Mouse (Mus musculus): Measurements from ENCODE around the gene Dock1. TPM values are rescaled to one million over a fixed set of nuclear protein-coding genes. Genes with fewer than 3 reads are reported as not detected.

Gene Dock1
- polyA plus RNA-seq, 1 experiment from 2014 or later, result 40.3 TPM

- H3K27me3 ChIP-seq (replicated peaks; ENCODE audit: low read depth, poor library complexity, severe bottlenecking), result no peaks in the 10 kb centered on the region
- no peak for DNase-seq (ENCODE audit: low spot score)
- no peaks in the 10 kb centered on the region for H3K9me3 ChIP-seq
- H3K36me3 ChIP-seq (replicated peaks), result peaks cover 6% of the 10 kb centered on the region; the same call in 1 of the 2 replicates
- H3K4me1 ChIP-seq, result peaks cover under 1% of the 10 kb centered on the region; the same call in 1 of the 2 replicates
- no peak overlapping the region for H3K4me3 ChIP-seq
- H3K27ac ChIP-seq (replicated peaks), result no peak overlapping the region
- 92% methylated on average over 4 of the region's 4 CpGs for WGBS
These were observed 222.5 kb downstream of the Dock1 start for GRCm38 (mm10) chr7:134892972-134893371.

- WGBS, result 84% methylated on average over 2 of the region's 2 CpGs
- Histone ChIP-seq H3K4me1 (no peaks in the 10 kb centered on the region), H3K4me3 (no peak overlapping the region), H3K27ac (replicated peaks) (no peak overlapping the region), H3K36me3 (replicated peaks) (peaks cover 6% of the 10 kb centered on the region; the same call in 1 of the 2 replicates), H3K27me3 (replicated peaks; ENCODE audit: low read depth, poor library complexity, severe bottlenecking) (no peaks in the 10 kb centered on the region), H3K9me3 (no peaks in the 10 kb centered on the region)
- no peak for DNase-seq (ENCODE audit: low spot score)
These were observed 224.2 kb downstream of the Dock1 start for GRCm38 (mm10) chr7:134894604-134895003.

- no peaks in the 10 kb centered on the region for H3K9me3 ChIP-seq
- no peaks in the 10 kb centered on the region for H3K27me3 ChIP-seq (replicated peaks; ENCODE audit: low read depth, poor library complexity, severe bottlenecking)
- 0 out of 2 replicates have a peak, but pooled peaks cover 4% of the 10 kb centered on the region for H3K4me1 ChIP-seq
- no peak overlapping the region for H3K4me3 ChIP-seq
- no peak overlapping the region for H3K27ac ChIP-seq (replicated peaks)
- H3K36me3 ChIP-seq (replicated peaks), result peaks cover 6% of the 10 kb centered on the region; the same call in 1 of the 2 replicates
- DNase-seq (ENCODE audit: low spot score), result no peak
- WGBS, result 93% methylated on average over 2 of the region's 2 CpGs
These were observed 229.0 kb downstream of the Dock1 start for GRCm38 (mm10) chr7:134899462-134899861.

GRCm38 (mm10) chr7:134901992-134902391, 231.5 kb downstream of the Dock1 start:
- no peak overlapping the region for H3K4me3 ChIP-seq

GRCm38 (mm10) chr7:134931886-134932285, 261.4 kb downstream of the Dock1 start:
- H3K9me3 ChIP-seq, result no peaks in the 10 kb centered on the region
- H3K27ac ChIP-seq (replicated peaks), result no peak overlapping the region
- 79% methylated on average over 2 of the region's 2 CpGs for WGBS
- no peaks in the 10 kb centered on the region for H3K36me3 ChIP-seq (replicated peaks)
- H3K4me1 ChIP-seq, result peaks cover 5% of the 10 kb centered on the region
- DNase-seq (ENCODE audit: low spot score), result no peak
- H3K27me3 ChIP-seq (replicated peaks; ENCODE audit: low read depth, poor library complexity, severe bottlenecking), result peaks cover 20% of the 10 kb centered on the region
- H3K4me3 ChIP-seq, result no peak overlapping the region

More at GRCm38 (mm10) chr7:134901992-134902391, 231.5 kb downstream of the Dock1 start:
- Histone ChIP-seq H3K27ac (replicated peaks) (no peak overlapping the region), H3K36me3 (replicated peaks) (peaks cover 5% of the 10 kb centered on the region; the same call in 1 of the 2 replicates), H3K27me3 (replicated peaks; ENCODE audit: low read depth, poor library complexity, severe bottlenecking) (no peaks in the 10 kb centered on the region), H3K4me1 (0 out of 2 replicates have a peak, but pooled peaks cover 4% of the 10 kb centered on the region), H3K9me3 (no peaks in the 10 kb centered on the region)
- no peak for DNase-seq (ENCODE audit: low spot score)
- WGBS, result 71% methylated on average over 2 of the region's 2 CpGs

- peak; percentile 50 for DNase-seq (ENCODE audit: low spot score)
- H3K27ac ChIP-seq (replicated peaks), result peak overlapping the region; percentile 72; the same call in 1 of the 2 replicates
- H3K4me3 ChIP-seq, result peak overlapping the region; percentile 70
- H3K36me3 ChIP-seq (replicated peaks), result no peaks in the 10 kb centered on the region
- H3K4me1 ChIP-seq, result peaks cover 28% of the 10 kb centered on the region
- H3K9me3 ChIP-seq, result no peaks in the 10 kb centered on the region
- peaks cover 42% of the 10 kb centered on the region for H3K27me3 ChIP-seq (replicated peaks; ENCODE audit: low read depth, poor library complexity, severe bottlenecking)
- WGBS, result under 1% methylated on average over 37 of the region's 37 CpGs
These were observed 267.0 kb downstream of the Dock1 start for GRCm38 (mm10) chr7:134937471-134937926.

GRCm38 (mm10) chr7:134937927-134938609, 267.6 kb downstream of the Dock1 start, which contains the start of gene Fam196a:
Fam196a (minus strand) TSS chr7:134938430.
- under 1% methylated on average over 70 of the region's 71 CpGs for WGBS
- peak; percentile 83 for DNase-seq (ENCODE audit: low spot score)
- Histone ChIP-seq H3K36me3 (replicated peaks) (no peaks in the 10 kb centered on the region), H3K4me1 (peaks cover 28% of the 10 kb centered on the region), H3K4me3 (peak within 1 kb of the TSS; percentile 70), H3K27ac (replicated peaks) (peak within 1 kb of the TSS; percentile 72; the same call in 1 of the 2 replicates), H3K9me3 (no peaks in the 10 kb centered on the region), H3K27me3 (replicated peaks; ENCODE audit: low read depth, poor library complexity, severe bottlenecking) (peaks cover 42% of the 10 kb centered on the region)

- Histone ChIP-seq H3K27me3 (replicated peaks; ENCODE audit: low read depth, poor library complexity, severe bottlenecking) (peaks cover 21% of the 10 kb centered on the region), H3K4me1 (peaks cover 28% of the 10 kb centered on the region), H3K36me3 (replicated peaks) (no peaks in the 10 kb centered on the region), H3K9me3 (no peaks in the 10 kb centered on the region), H3K4me3 (no peak overlapping the region), H3K27ac (replicated peaks) (no peak overlapping the region)
- DNase-seq (ENCODE audit: low spot score), result no peak
- WGBS, result 93% methylated on average over 6 of the region's 6 CpGs
These were observed 271.4 kb downstream of the Dock1 start for GRCm38 (mm10) chr7:134941891-134942290.

GRCm38 (mm10) chr7:134943063-134943462, 272.6 kb downstream of the Dock1 start:
- Histone ChIP-seq H3K9me3 (no peaks in the 10 kb centered on the region), H3K4me3 (no peak overlapping the region), H3K36me3 (replicated peaks) (no peaks in the 10 kb centered on the region), H3K27me3 (replicated peaks; ENCODE audit: low read depth, poor library complexity, severe bottlenecking) (0 out of 2 replicates have a peak, but pooled peaks cover 11% of the 10 kb centered on the region), H3K27ac (replicated peaks) (no peak overlapping the region), H3K4me1 (peaks cover 17% of the 10 kb centered on the region)
- no peak for DNase-seq (ENCODE audit: low spot score)
- 84% methylated on average over 6 of the region's 6 CpGs for WGBS

- no peaks in the 10 kb centered on the region for H3K9me3 ChIP-seq
- 0 out of 2 replicates have a peak, but pooled peaks cover 10% of the 10 kb centered on the region for H3K27me3 ChIP-seq (replicated peaks; ENCODE audit: low read depth, poor library complexity, severe bottlenecking)
- DNase-seq (ENCODE audit: low spot score), result no peak
- no peaks in the 10 kb centered on the region for H3K36me3 ChIP-seq (replicated peaks)
- H3K27ac ChIP-seq (replicated peaks), result no peak overlapping the region
- 85% methylated on average over 7 of the region's 7 CpGs for WGBS
- peaks cover 11% of the 10 kb centered on the region for H3K4me1 ChIP-seq
- no peak overlapping the region for H3K4me3 ChIP-seq
These were observed 273.2 kb downstream of the Dock1 start for GRCm38 (mm10) chr7:134943701-134944100.

GRCm38 (mm10) chr7:134945925-134946716, 275.7 kb downstream of the Dock1 start:
- Histone ChIP-seq H3K4me3 (no peak overlapping the region), H3K4me1 (peaks cover 7% of the 10 kb centered on the region; the same call in 1 of the 2 replicates), H3K9me3 (no peaks in the 10 kb centered on the region), H3K27me3 (replicated peaks; ENCODE audit: low read depth, poor library complexity, severe bottlenecking) (no peaks in the 10 kb centered on the region), H3K36me3 (replicated peaks) (no peaks in the 10 kb centered on the region), H3K27ac (replicated peaks) (no peak overlapping the region)
- WGBS, result 81% methylated on average over 7 of the region's 7 CpGs
- no peak for DNase-seq (ENCODE audit: low spot score)

GRCm38 (mm10) chr7:134959086-134959485, 288.6 kb downstream of the Dock1 start:
- H3K4me3 ChIP-seq, result no peak overlapping the region
- WGBS, result 94% methylated on average over 6 of the region's 6 CpGs

More at GRCm38 (mm10) chr7:134959086-134959485, 288.6 kb downstream of the Dock1 start:
- Histone ChIP-seq H3K36me3 (replicated peaks) (no peaks in the 10 kb centered on the region), H3K4me1 (no peaks in the 10 kb centered on the region), H3K9me3 (no peaks in the 10 kb centered on the region), H3K27ac (replicated peaks) (no peak overlapping the region), H3K27me3 (replicated peaks; ENCODE audit: low read depth, poor library complexity, severe bottlenecking) (no peaks in the 10 kb centered on the region)
- no peak for DNase-seq (ENCODE audit: low spot score)

Data from embryonic facial prominence, embryonic 10.5 days (tissue).